Mouse (Mus musculus): ENCODE measurements around the gene Trmt112.

Trmt112 gene

GRCm38 (mm10) chr19:6928080-6928479, 18.6 kb downstream of the Trmt112 start:
- no peak for DNase-seq

- no peak for DNase-seq
Measured at GRCm38 (mm10) chr19:6931002-6931401, 21.5 kb downstream of the Trmt112 start.

DNA sequence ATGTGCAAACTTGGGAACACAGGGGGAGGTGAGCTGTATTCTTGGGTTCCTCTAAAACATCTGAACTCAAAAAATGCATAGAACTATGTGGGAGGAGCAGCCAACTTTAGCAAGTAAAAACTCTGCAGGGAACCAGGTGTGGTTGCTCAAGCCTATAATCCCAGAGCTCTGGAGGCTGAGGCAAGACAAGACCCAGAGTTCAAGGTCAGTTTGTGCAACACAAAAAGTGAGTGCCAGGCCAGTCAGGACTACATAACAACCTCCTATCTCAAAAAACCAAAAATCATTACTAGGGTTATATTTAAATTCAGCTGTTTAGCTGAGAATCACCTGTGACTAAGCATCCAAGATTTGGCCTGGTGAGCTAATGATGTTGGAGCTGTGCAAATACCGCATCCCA, 22.5 kb downstream of the Trmt112 start:
- no peak for DNase-seq

GRCm38 (mm10) chr19:6933102-6933435, 23.6 kb downstream of the Trmt112 start:
- DNase-seq: no peak

DNA sequence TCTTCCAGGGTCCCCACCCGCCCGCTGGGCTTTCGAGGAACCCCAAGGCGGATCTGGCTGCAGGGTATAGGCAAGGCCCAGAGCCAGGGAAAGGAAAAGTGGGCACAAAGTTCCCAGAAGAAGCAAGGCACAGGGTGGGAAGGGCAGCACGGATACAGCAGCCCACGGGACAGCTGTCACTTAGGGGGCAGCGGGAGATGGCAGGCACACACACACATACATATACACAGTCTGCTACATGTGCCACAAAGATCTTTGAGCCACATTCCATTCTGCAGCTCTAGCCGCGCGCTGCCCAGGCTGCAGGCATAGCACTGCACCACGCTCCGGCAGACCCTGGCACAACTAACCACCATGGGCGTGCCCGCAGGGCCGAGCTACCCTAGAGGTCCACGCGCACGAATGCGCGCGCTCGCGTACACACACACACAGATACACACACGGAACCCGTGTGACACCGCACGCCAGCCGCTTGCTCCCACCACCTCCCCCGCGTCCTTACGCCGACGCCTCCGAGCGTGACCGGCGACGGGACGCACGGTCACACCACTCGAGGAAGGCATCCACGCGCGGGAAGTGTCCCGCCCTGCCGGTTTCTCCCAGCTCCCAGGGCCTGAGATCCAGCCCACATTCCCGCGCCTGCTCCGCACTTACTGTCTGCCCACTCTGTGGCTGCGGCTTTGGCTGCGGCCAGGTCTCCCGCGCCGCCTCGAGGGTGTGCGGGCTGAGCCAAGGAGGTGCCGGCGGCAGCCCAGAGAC, 24.1 kb downstream of the Trmt112 start:
- DNase-seq: peak; percentile 40

DNA sequence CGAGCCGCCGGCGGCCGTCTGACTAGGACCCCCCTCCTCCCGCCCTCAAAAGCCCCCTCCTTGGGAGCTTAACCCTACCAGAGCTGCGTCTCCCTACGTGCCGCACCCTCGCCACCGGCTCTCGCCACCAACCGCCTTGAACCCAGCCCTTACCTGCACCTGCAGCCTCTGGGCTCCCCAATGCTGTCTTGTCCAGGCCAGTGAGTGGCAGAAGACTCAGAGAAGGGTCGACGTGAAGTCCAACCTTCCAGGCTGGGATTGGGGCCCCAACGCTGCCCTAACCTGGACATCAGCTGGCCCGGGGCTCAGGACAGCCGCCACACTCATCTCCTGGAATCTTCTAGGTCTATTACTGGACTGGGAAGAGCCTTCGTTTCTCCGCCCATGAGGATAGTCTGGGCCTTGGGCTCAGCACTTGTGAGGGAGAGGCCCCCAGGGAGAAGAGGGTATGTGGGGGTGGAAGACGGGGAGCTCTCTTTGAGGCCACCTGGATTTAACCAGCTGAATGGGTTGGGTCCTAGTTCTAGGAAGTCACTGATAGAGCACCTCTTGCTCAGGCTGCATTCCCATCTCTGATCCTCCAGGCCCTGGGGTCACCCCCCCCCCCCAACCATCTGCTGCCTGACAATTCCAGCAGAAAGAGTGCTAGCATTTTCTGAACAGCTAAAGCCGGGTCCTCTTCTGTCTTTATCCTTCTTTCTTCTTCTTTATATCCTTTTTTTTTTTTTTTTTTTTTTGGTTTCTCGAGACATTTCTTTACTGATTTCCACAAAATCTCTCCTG, 24.9 kb downstream of the Trmt112 start, which contains the start of gene Kcnk4:
Gene Kcnk4 (minus strand): TSS at position 321 of the 783 bp plus-strand sequence.
- no peak for DNase-seq

DNA sequence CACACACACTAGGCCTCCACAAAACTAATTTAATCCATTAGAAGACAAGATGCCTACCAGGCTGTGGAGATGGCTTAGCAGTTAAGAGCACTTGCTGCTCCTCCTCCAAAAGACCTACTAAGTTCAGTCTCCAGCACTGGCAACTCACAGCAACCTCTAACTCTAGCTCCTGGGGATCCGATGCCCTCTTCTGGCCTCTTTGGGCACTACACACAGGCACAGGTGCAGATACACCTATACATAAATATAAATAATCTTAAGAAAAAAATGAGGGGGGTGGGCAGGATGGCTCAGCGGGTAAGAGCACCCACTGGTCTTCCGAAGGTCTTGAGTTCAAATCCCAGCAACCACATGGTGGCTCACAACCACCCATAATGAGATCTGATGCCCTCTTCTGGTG, 26.8 kb downstream of the Trmt112 start:
- DNase-seq: peak; percentile 82

- no peak for DNase-seq
Measured at GRCm38 (mm10) chr19:6937541-6938465, 28.3 kb downstream of the Trmt112 start.

DNA sequence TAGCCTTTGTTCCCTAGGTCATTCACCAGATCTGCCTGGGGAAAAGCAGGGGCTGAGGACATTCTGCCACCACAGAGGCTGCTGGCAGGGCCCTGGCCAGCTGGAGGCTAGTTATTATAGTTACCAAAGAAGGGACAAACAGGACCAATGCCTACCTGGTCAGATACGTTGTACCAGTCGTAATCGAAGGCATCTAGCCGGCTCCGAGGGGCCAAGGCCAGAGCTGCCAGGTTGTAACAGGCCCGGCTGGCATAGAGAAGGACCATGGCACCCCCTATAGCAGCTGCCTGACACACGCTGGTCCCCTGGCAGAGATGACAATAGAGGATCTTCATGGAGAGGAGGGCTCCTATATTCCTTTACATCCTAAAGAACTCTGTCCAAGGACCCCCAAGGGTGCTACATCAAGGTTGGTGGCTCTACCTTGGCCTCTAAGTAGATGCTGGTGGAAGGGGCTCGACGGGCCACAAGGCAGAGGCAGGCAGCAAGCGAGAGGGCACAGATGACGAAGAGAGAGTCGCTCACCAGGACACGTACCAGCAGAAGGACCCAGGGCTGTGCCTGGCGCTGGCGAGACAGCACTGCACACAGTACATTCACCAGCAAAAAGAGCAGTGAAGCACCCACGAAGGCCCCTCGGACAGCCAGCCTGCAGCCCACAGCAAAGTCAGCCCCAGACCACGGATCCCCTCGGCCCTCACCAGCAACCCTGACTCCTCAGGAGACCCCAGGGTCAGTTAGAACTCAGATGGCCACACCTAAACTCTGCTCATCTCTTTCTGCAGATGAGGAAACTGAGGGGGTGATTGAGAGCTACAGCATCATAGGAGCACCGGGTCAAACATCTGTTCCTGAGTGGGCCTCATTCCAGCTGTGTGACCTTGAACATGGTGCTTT, 29.9 kb downstream of the Trmt112 start:
- DNase-seq: no peak

GRCm38 (mm10) chr19:6940396-6941351, 31.2 kb downstream of the Trmt112 start:
- no peak for DNase-seq

DNA sequence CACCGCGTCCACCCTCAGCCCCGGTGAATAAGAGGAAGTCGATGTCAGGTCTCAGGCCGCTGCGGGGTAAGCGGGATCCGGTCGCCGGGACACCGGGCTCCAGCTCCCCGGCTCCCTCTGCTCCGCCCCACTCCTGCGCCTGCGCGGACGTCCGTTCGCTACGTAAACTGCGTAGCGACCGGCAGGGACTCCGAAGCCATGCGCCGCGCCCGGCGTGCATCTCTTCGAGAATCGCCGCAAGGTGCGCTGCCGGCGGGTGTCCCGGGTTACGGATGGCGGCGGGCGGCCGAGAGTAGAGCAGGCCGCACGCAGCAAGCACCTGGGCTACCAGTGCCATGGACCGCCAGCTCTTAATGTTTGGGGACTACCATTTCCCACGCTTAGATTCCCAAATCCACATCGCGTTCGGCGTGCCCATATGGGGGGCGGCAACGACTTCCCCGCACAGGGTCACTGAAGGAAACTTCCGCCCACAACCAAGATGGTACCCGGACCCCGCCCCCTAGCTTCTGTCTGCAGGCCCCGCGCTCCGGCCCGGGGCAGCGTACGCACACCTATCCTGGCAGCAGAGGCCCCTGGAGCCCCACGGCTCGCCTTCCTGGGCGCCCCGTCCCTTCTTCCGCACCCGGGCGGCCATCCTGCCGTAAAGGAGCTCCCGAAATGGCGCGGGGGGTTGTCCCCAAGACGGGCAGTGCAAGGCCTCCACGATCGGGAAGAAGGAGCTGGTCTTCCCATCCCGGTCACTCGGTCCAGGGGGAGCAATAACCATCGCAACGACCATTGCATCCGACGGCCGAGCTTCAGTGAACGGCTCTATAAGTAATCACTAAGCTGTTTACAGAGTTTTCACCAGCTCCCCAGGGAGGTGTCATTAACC, 32.1 kb downstream of the Trmt112 start, which contains the start of gene Bad:
Gene Bad (plus strand): TSS at position 490 of the 877 bp plus-strand sequence.
- peak; percentile 97 for DNase-seq

GRCm38 (mm10) chr19:6942249-6942691, 32.8 kb downstream of the Trmt112 start, which contains the start of gene Gpr137:
Gpr137 (minus strand) TSS chr19:6942480.
- peak; percentile 94 for DNase-seq

- DNase-seq: no peak
Measured at GRCm38 (mm10) chr19:6942764-6943163, 33.3 kb downstream of the Trmt112 start.

- DNase-seq: no peak
Measured at GRCm38 (mm10) chr19:6943709-6944108, 34.2 kb downstream of the Trmt112 start.

- no peak for DNase-seq
Measured at GRCm38 (mm10) chr19:6947742-6948141, 38.2 kb downstream of the Trmt112 start.

GRCm38 (mm10) chr19:6948186-6948585, 38.7 kb downstream of the Trmt112 start:
- DNase-seq: no peak

DNA sequence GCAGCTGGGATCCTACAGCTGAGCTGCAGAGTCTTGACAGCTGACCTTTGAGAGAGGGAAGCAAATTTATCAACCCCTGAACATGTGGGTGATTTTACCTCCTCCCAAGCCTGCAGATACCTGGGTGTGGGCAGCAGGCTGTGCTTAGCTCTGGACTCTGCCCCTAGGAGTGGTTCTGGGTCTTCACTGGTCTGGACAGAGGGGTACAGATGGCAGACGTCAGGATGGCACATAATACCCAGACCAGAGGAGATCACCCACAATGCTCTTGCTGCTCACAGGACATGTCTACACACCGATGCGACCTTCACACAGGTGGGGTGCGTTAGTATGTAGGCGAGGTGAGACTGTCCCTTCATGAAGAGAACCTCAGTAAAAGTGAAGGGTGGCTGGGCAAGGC, 40.0 kb downstream of the Trmt112 start:
- no peak for DNase-seq

DNA sequence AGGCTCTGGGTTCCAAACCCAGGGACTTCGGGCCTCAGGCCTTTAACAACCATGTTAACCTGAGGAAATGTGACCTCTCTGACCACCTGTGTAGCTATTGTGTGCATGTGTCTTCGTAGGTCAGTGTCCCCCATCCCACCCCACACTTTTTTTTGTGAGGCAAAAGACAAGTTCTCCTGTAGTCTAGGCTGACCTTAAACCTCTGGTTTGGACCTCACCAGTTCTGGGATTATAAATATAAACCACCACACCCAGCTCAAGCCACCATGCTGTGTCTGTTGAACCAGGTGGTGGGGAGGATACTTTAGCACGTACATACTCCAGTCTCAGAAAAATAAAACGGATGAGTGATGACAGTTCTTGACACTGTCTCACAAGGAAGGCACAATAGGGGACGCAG, 40.5 kb downstream of the Trmt112 start:
- DNase-seq: no peak

DNA sequence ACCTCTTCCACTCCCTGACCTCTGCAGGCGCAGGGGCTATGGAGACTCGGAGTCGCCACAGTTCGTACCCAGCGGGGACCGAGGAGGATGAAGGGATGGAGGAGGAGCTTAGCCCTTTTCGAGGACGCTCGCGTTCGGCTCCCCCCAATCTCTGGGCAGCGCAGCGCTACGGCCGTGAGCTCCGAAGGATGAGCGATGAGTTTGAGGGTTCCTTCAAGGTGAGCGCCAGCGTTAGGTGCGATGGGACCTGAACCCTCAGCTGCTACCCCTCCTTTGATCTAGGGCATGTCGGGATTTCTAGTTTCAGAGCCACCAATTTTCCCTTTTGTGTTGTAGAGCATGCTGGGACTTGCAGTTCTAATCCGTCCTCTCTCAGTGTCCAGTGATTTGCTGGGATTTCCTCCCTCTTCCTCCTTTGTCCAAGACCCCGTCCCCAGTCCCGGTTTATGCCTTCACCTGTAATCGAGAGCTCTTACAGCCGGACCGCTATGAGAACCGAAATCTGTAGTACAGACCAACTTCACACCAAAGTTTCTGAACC, 41.2 kb downstream of the Trmt112 start:
- peak; percentile 64 for DNase-seq

Measured in thymus, postnatal 4 days (tissue).